Mouse (Mus musculus): ENCODE results near the gene Zfp688.
"Not testable (repeated sequence)": the region's sequence is repeated elsewhere in the genome, so short reads cannot be mapped to it uniquely, and the experiment has no call there.

The Zfp688 gene

GRCm38 (mm10) chr7:127411418-127411817, 10.4 kb downstream of the Zfp688 start:
- no peak for DNase-seq (ENCODE audit: low spot score in 2 of 2)

- DNase-seq (ENCODE audit: low spot score in 2 of 2), result peak; percentile 69 to 75
Measured at GRCm38 (mm10) chr7:127406002-127406987, 15.6 kb downstream of the Zfp688 start, which contains the start of gene Zfp764. Zfp764 (minus strand) TSS chr7:127406822.

GRCm38 (mm10) chr7:127404101-127404500, 17.8 kb downstream of the Zfp688 start:
- not testable (repeated sequence) for DNase-seq (ENCODE audit: low spot score in 2 of 2)

- DNase-seq (ENCODE audit: low spot score in 2 of 2), result no peak
Measured at GRCm38 (mm10) chr7:127402980-127403379, 18.9 kb downstream of the Zfp688 start.

GRCm38 (mm10) chr7:127400355-127400754, 21.5 kb downstream of the Zfp688 start:
- no peak for DNase-seq (ENCODE audit: low spot score in 2 of 2)

GRCm38 (mm10) chr7:127393944-127394333, 27.9 kb downstream of the Zfp688 start:
- DNase-seq (ENCODE audit: low spot score in 2 of 2), result no peak

- peak; percentile 89 to 93 for DNase-seq (ENCODE audit: low spot score in 2 of 2)
Measured at GRCm38 (mm10) chr7:127393157-127393943, 28.5 kb downstream of the Zfp688 start, which contains the start of gene E430018J23Rik. E430018J23Rik (minus strand) TSS chr7:127393629.

GRCm38 (mm10) chr7:127392251-127392824, 29.5 kb downstream of the Zfp688 start:
- DNase-seq (ENCODE audit: low spot score in 2 of 2), result no peak

- DNase-seq (ENCODE audit: low spot score in 2 of 2), result no peak
Measured at GRCm38 (mm10) chr7:127391538-127391937, 30.3 kb downstream of the Zfp688 start.

GRCm38 (mm10) chr7:127390306-127390705, 31.6 kb downstream of the Zfp688 start:
- no peak for DNase-seq (ENCODE audit: low spot score in 2 of 2)

- DNase-seq (ENCODE audit: low spot score in 2 of 2), result not testable (repeated sequence)
Measured at GRCm38 (mm10) chr7:127388201-127388600, 33.7 kb downstream of the Zfp688 start.

GRCm38 (mm10) chr7:127386641-127387392, 35.1 kb downstream of the Zfp688 start, which contains the start of gene 9130019O22Rik:
9130019O22Rik (minus strand) TSS chr7:127387166.
- DNase-seq (ENCODE audit: low spot score in 2 of 2), result peak; percentile 67 to 77

GRCm38 (mm10) chr7:127385560-127385959, 36.3 kb downstream of the Zfp688 start:
- DNase-seq (ENCODE audit: low spot score in 2 of 2), result not testable (repeated sequence)

- DNase-seq (ENCODE audit: low spot score in 2 of 2), result no peak
Measured at GRCm38 (mm10) chr7:127378310-127378921, 43.5 kb downstream of the Zfp688 start.

- peak; percentile 78 to 85 for DNase-seq (ENCODE audit: low spot score in 2 of 2)
Measured at GRCm38 (mm10) chr7:127375271-127376245, 46.3 kb downstream of the Zfp688 start, which contains the start of gene Zfp747. Zfp747 (minus strand) TSS chr7:127376050.

- DNase-seq (ENCODE audit: low spot score in 2 of 2), result not testable (repeated sequence)
Measured at GRCm38 (mm10) chr7:127371870-127372269, 50.0 kb downstream of the Zfp688 start.

GRCm38 (mm10) chr7:127371213-127371612, 50.7 kb downstream of the Zfp688 start:
- no peak for DNase-seq (ENCODE audit: low spot score in 2 of 2)
